Mouse (Mus musculus) frontal cortex, postnatal 25 days (tissue): ENCODE data around the gene Csdc2.

ENCODE experiments used
- DNase-seq, 2 experiments: peaks; one replicate each; pipeline ENCODE4 v3.0.0; 2022; ENCODE audit warnings: low spot score in 2 of 2

The Csdc2 gene

DNA sequence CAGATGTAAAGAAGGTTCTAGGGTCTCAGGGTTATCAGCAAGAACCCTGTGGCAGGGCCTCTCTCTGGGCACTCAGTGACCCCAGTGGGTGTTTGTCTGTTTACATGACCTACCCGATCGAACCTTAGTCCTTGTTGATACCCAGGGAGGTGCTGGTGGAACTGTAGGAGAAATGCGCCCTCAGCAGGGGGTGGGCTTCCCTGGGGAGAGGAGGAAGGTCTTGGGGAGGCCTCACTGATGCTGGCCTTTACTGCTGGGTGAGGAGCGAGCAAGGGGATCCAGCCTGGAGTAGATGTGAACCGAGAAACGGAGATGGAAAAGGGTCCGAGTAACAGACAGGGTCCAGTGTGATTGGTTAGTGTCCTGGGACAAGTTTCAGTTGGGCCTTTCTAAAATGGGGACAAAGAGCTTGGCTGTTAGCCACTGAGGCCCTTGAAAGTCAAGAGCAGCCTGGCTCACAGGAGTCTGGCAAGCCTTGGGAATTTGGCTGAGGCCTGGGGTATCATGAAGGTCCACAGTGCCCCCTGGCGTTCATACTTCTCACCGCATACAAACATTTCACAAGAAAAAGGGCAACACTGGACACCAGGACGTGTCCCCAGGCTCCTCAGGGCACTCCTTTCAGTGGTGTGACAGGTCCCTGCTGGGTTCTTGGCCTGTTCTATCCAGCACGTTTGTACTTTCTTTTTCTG, 53.0 kb downstream of the Csdc2 start:
- DNase-seq = peak; percentile 78 to 84

DNA sequence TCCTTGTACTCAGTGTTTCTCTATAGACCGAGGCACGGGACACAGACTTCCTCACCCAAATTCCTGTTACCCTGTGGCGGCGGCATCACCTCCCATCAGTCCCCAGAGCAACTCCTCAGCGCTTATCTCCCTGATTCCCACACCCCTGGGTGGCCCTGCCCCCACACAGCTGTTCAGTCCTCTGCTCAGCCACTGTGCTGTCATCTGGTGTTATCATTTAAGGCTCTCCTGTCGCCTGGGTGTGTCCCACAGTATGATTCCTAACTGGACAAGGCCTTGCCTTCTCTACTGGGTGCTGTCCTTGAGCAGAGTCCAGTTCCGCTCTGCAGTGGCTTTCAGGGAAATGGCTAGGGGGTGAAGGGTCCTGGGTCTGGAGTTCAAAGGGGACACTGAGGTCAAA, 54.0 kb downstream of the Csdc2 start:
- no peak for DNase-seq

DNA sequence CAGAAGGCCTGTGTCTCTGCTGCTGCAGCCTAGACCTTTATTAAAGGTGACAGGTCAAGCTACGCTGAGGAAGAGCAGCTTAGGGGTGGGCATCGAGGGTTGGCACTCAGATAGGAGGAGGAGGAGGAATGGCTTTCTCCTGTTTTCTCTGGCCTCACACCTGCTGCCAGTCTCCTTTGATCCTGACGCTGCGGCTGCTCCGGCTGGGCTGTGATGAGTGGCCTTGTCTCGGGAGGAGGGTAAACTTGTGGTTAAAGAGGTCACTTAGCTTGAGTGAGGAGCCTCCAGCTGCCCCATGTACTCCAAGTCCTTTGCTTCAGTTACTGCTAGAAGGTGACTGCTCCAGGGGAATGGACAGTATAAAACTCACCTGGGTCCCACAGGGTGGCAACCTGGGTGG, 57.4 kb downstream of the Csdc2 start:
- no peak for DNase-seq
